Mouse (Mus musculus): Measurements from ENCODE around the gene Dgcr6.

GRCm38 (mm10) chr16:18081149-18081827, 28.6 kb downstream of the Dgcr6 start:
- TF ChIP-seq POLR2A (IDR thresholded peaks at IDR 0.05; ENCODE audit: insufficient read depth, low read length) = no peak
- TF ChIP-seq CTCF (IDR thresholded peaks at IDR 0.05; ENCODE audit: low read depth, low read length) = peak; percentile 15

Data from ES-Bruce4 (cell line).